Mouse (Mus musculus): Measurements from ENCODE around the gene 9930021J03Rik.

DNA sequence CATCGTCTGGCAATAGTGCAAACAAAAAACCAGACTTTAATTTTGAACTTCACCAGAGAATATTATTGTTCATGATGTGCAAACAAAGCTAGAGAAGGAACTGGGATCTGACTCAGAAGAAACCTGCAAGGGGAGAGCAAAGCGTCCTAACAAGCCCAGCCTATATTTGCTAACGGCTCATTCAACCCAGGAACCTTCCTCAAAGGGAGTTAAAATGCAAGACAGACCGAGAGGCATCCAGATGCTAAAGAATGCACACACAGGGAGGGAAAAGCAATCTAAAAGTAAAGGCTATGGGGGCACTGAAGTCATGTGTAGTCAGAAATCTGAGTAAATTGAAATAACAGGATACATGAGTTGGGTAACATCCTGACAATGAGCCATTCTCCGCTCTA is 37.8 kb upstream of the 9930021J03Rik start:
- TF ChIP-seq CTCF (IDR thresholded peaks at IDR 0.05) = no peak
- no peak for TF ChIP-seq EP300 (IDR thresholded peaks at IDR 0.05; ENCODE audit: insufficient read depth, low read depth, low read length)

Data from heart, adult 2 months (tissue).